Mouse (Mus musculus): ENCODE data around the gene Olfr1192-ps1.
"Not testable (repeated sequence)": the region's sequence is repeated elsewhere in the genome, so short reads cannot be mapped to it uniquely, and the experiment has no call there.

The Olfr1192-ps1 gene

DNA sequence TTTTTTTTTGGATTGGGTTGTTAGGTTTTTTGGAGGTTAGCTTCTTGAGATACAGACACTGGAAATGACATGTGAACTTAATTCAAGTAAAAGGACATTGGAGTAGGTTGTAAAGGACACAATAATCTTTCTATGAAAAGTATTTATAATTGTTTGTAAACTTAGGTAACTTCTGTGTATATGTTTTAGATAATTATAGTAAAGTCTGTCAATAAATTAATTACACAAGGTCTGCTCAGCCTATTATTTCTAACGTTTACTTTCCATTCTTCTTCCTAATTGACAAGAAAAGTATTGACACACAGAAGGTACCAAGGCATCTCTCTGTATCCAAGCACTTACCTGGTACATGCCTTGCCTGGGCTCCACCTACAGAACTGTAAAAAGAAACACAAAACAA lies at the start of gene Olfr1192-ps1:
Gene Olfr1192-ps1 (plus strand): TSS at position 301 of the 400 bp plus-strand sequence.
- DNase-seq: no peak

DNA sequence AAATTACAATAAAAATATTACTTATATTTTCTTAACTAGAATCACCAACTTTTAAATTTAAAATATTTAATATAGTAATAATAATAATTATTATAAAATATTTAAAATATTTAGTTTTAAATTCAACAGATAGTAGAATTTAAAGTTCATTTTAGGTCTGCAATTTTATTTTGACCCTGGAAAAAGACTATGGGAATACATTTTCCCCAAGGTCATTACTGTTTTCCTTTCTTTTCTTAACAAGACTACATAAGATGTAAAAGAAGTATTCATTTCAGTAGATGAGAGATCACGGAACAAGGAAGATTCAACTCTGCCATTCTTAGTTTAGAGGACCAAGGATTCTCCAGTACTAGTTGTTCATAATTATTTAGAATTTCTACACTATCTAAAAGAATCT lies 8.1 kb upstream of the Olfr1192-ps1 start, which contains the start of gene Olfr1191-ps1:
Gene Olfr1191-ps1 (plus strand): TSS at position 301 of the 400 bp plus-strand sequence.
- DNase-seq: not testable (repeated sequence)

GRCm38 (mm10) chr2:88675328-88675727 lies 27.0 kb downstream of the Olfr1192-ps1 start, which contains the start of gene Olfr1193:
TSS of gene Olfr1193 (plus strand) at chr2:88675628.
- DNase-seq: not testable (repeated sequence)

DNA sequence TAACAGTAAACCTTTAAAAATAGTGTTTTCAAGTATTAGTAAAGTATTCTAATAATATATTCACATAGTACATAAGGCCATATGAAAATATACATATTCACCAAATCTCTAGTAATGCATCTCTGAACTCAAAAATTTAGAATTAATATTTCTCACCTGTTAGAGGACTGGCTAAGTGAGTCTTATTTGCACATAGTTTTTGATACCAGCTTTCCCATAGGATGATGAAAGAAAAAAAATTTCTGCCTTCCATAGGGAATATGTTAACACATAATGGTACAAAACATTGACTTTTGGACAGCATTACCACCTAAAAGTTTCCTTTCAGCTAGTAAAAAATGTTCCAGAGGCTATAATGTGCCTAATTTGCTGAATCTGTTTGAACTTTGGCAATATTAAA lies 40.8 kb downstream of the Olfr1192-ps1 start, which contains the start of gene Olfr1195:
Gene Olfr1195 (minus strand): TSS at position 101 of the 400 bp plus-strand sequence.
- DNase-seq: no peak

GRCm38 (mm10) chr2:88704497-88704896 lies 56.2 kb downstream of the Olfr1192-ps1 start, which contains the start of gene Olfr1196:
TSS of gene Olfr1196 (minus strand) at chr2:88704597.
- DNase-seq: no peak
